Mouse (Mus musculus): ENCODE data around the gene Rab2b. TPM values are rescaled to one million over a fixed set of nuclear protein-coding genes. Genes with fewer than 3 reads are reported as not detected.
A peak's percentile ranks its signal among the peaks of the same experiment; 100 is the strongest.
"Not testable (repeated sequence)": the region's sequence is repeated elsewhere in the genome, so short reads cannot be mapped to it uniquely, and the experiment has no call there.

Rab2b gene
- polyA plus RNA-seq, 1 experiment from 2014 or later = 9.8 TPM

DNA sequence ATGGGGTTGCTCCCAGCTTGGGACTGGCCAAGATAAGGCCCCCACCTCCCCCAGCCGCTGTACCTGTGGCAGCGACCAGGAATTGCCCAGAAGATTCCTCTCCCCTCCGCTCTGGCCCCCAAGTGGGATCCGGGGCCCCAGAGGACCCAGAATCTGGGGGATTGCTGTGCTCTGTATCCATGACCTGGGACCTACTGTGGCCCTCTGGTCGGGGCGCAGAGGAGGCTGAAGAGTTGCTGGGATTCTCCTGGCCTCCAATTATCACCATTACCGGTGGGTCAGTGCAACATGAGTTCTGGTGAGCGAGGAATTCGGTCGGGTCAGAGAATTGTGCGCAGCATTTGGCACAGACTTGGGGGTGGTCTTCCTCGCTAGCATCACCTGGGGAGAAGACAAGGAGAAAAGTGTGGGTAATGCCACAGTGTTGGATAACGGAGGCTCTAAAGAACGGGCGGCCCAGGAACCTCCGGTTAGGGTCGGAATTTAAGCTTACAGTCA, 36.0 kb upstream of the Rab2b start:
- WGBS = 5% methylated on average over 17 of the region's 17 CpGs
- Histone ChIP-seq H3K36me3 (ENCODE audit: control insufficient read depth, insufficient read depth, low read length) (peaks cover 19% of the 10 kb centered on the region), H3K27me3 (replicated peaks; ENCODE audit: control insufficient read depth, insufficient read depth, low read length) (peaks cover 30% of the 10 kb centered on the region), H3K4me3 (ENCODE audit: low read depth, low read length) (peak overlapping the region; percentile 72), H3K4me2 (peak overlapping the region; percentile 90), H3K27ac (ENCODE audit: low read depth, low read length) (no peak overlapping the region), H3K9me3 (ENCODE audit: control insufficient read depth, low read length) (0 out of 2 replicates have a peak, but pooled peaks cover 2% of the 10 kb centered on the region), H3K9ac (ENCODE audit: low read depth, low read length) (peak overlapping the region; percentile 73), H3K4me1 (replicated peaks; ENCODE audit: control insufficient read depth, insufficient read depth, low read length) (peaks cover 10% of the 10 kb centered on the region)
- ATAC-seq (replicated peaks; ENCODE audit: low FRiP score) = no peak; the same call in 1 of the 2 replicates
- DNase-seq (ENCODE audit: low spot score) = no peak

DNA sequence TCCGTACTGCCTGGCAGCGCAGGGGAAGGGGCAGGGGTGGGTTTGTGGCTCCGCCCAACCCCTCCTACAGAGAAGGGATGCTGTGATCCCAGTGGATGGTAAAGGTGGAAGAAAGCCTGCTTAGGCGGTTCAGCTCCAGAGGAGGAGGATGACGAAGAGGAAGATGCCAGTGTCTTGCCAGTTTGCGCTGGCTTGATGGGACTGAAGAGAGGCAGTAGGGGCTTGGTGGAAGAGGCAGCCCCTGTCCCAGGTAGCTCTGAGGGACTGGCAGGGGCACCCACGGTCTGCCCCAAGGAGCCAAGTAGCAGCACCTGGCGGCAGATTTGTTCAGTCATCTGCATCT, 35.4 kb upstream of the Rab2b start:
- ATAC-seq (replicated peaks; ENCODE audit: low FRiP score) (no peak), DNase-seq (ENCODE audit: low spot score) (no peak)
- H3K27me3 ChIP-seq (replicated peaks; ENCODE audit: control insufficient read depth, insufficient read depth, low read length) = peaks cover 30% of the 10 kb centered on the region
- H3K9ac ChIP-seq (ENCODE audit: low read depth, low read length) = no peak overlapping the region; the same call in 1 of the 2 replicates
- WGBS = 32% methylated on average over 8 of the region's 8 CpGs
- H3K9me3 ChIP-seq (ENCODE audit: control insufficient read depth, low read length) = 0 out of 2 replicates have a peak, but pooled peaks cover 2% of the 10 kb centered on the region
- peak overlapping the region; percentile 72 for H3K4me3 ChIP-seq (ENCODE audit: low read depth, low read length)
- H3K27ac ChIP-seq (ENCODE audit: low read depth, low read length) = no peak overlapping the region
- peaks cover 10% of the 10 kb centered on the region for H3K4me1 ChIP-seq (replicated peaks; ENCODE audit: control insufficient read depth, insufficient read depth, low read length)
- H3K4me2 ChIP-seq = peak overlapping the region; percentile 90
- peaks cover 19% of the 10 kb centered on the region for H3K36me3 ChIP-seq (ENCODE audit: control insufficient read depth, insufficient read depth, low read length)

DNA sequence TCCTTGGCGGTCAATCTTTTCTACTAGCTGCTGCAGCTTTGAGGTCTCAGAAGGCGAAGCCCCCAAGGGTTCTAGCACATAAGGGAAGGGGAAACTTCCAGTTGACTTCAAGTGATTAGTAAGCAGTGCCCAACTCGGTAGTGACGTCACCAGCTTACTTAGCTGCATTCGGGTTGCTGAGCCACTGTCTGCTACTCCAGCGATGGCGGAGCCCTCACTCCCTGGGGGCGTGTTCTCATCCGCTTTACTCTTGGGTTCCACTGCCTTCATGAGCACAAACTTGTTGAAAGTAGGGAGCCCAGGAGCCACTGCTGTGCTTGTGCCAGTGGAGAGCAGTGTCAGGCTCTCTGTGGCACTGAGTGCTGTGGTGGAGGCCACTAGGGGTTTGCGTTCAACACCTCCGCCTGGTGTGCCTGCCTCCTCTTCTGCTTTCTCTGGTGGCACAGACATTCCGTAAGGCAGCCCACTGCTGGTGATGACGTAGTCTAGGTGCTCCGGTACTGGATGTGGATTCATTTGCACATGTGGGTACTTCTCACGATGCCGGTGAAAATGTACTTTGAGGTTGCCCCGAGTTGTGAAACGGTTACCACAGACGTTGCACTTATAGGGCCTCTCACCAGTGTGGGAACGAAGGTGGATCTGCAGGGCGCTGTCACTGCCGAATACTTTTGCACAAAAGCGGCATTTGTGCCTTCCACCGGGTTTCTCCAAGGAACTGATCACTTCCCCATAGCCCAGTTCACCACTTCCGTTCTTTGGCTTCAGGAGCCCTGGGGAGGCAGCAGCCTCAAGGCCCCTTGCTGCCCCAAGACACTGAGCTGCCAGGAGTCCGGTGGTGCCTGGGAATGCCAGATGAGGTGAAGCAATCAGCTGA, 34.8 kb upstream of the Rab2b start:
- 65% methylated on average over 26 of the region's 26 CpGs for WGBS
- Histone ChIP-seq H3K4me3 (ENCODE audit: low read depth, low read length) (peak overlapping the region; percentile 72), H3K4me2 (peak overlapping the region; percentile 90), H3K36me3 (ENCODE audit: control insufficient read depth, insufficient read depth, low read length) (peaks cover 19% of the 10 kb centered on the region), H3K27ac (ENCODE audit: low read depth, low read length) (no peak overlapping the region), H3K9ac (ENCODE audit: low read depth, low read length) (no peak overlapping the region), H3K27me3 (replicated peaks; ENCODE audit: control insufficient read depth, insufficient read depth, low read length) (peaks cover 30% of the 10 kb centered on the region), H3K4me1 (replicated peaks; ENCODE audit: control insufficient read depth, insufficient read depth, low read length) (peaks cover 10% of the 10 kb centered on the region), H3K9me3 (ENCODE audit: control insufficient read depth, low read length) (0 out of 2 replicates have a peak, but pooled peaks cover 2% of the 10 kb centered on the region)
- ATAC-seq (replicated peaks; ENCODE audit: low FRiP score) = no peak
- no peak for DNase-seq (ENCODE audit: low spot score)

DNA sequence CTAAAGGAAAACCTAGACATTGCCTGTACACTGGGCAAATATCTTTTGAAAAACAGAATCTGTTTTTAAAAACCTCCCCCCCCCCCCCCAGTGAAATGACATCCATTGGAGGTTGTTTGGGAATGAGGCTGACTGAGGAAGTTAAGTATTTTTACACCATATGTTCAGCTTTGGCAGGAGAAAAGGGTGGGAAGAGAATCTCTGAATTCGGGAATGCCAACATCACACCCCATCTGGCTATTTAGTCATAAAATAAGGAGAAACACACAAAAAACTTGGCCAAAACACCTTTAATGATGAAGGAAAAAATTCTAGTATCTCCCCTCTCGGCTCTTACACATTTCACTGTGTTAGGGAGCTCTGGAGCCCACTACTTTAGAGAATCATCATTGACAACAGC, 31.6 kb upstream of the Rab2b start:
- H3K36me3 ChIP-seq (ENCODE audit: control insufficient read depth, insufficient read depth, low read length) = peaks cover 19% of the 10 kb centered on the region
- ATAC-seq (replicated peaks; ENCODE audit: low FRiP score) (no peak), DNase-seq (ENCODE audit: low spot score) (no peak)
- no peak overlapping the region for H3K4me3 ChIP-seq (ENCODE audit: low read depth, low read length)
- peaks cover 28% of the 10 kb centered on the region for H3K27me3 ChIP-seq (replicated peaks; ENCODE audit: control insufficient read depth, insufficient read depth, low read length)
- no peak overlapping the region for H3K4me2 ChIP-seq
- H3K27ac ChIP-seq (ENCODE audit: low read depth, low read length) = no peak overlapping the region
- peaks cover 16% of the 10 kb centered on the region for H3K4me1 ChIP-seq (replicated peaks; ENCODE audit: control insufficient read depth, insufficient read depth, low read length)
- H3K9me3 ChIP-seq (ENCODE audit: control insufficient read depth, low read length) = 0 out of 2 replicates have a peak, but pooled peaks cover 2% of the 10 kb centered on the region
- no peak overlapping the region for H3K9ac ChIP-seq (ENCODE audit: low read depth, low read length)
- 83% methylated on average over 2 of the region's 2 CpGs for WGBS

DNA sequence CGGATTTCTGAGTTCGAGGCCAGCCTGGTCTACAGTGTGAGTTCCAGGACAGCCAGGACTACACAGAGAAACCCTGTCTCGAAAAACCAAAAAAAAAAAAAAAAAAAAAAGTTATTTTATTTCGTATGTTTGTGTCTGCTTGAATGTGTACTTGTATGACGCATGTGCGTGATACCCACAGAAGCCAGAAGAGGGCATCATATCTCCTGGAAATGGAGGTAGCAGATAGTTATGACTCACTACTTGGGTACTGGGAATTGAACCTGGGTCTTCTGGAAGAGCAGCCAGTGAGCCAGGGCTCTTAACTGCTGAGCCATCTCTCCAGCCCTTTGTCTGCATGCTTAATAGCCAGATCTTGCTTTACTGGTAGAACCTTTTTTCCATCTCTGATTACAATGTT, 31.0 kb upstream of the Rab2b start:
- 91% methylated on average over 5 of the region's 6 CpGs for WGBS

DNA sequence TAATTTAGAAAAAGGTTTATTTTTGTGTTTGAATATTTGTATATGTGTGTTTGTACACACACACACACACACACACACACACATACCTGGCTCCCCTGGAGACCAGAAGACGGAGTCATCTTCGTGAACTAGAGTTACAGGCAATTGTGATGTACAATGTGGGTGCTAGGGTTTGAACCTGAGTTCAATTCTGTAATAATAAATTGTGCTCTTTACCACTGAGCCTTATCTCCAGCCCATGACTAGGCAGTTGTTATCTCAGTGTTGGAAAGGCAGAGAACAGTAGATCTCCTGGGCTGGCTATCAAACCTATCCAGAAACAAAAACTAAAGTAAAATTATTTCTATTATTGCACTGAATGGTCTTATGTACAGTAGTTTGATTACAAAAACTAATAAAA, 26.8 kb upstream of the Rab2b start:
- peak overlapping the region; percentile 18; the same call in 1 of the 2 replicates for H3K4me3 ChIP-seq (ENCODE audit: low read depth, low read length)
- no peaks in the 10 kb centered on the region; the same call in 1 of the 2 replicates for H3K36me3 ChIP-seq (ENCODE audit: control insufficient read depth, insufficient read depth, low read length)
- H3K4me2 ChIP-seq = peak overlapping the region; percentile 55
- ATAC-seq (replicated peaks; ENCODE audit: low FRiP score) (peak; percentile 56), DNase-seq (ENCODE audit: low spot score) (no peak)
- H3K27ac ChIP-seq (ENCODE audit: low read depth, low read length) = peak overlapping the region; percentile 78
- 0 out of 2 replicates have a peak overlapping the region, but pooled peaks have one; percentile 20 for H3K9ac ChIP-seq (ENCODE audit: low read depth, low read length)
- peaks cover 9% of the 10 kb centered on the region for H3K4me1 ChIP-seq (replicated peaks; ENCODE audit: control insufficient read depth, insufficient read depth, low read length)
- no peaks in the 10 kb centered on the region for H3K27me3 ChIP-seq (replicated peaks; ENCODE audit: control insufficient read depth, insufficient read depth, low read length)
- H3K9me3 ChIP-seq (ENCODE audit: control insufficient read depth, low read length) = no peaks in the 10 kb centered on the region
- 95% methylated on average over 2 of the region's 2 CpGs for WGBS

More for the DNA sequence above, 31.0 kb upstream of the Rab2b start:
- Histone ChIP-seq H3K27me3 (replicated peaks; ENCODE audit: control insufficient read depth, insufficient read depth, low read length) (peaks cover 22% of the 10 kb centered on the region), H3K4me1 (replicated peaks; ENCODE audit: control insufficient read depth, insufficient read depth, low read length) (peaks cover 16% of the 10 kb centered on the region), H3K36me3 (ENCODE audit: control insufficient read depth, insufficient read depth, low read length) (peaks cover 19% of the 10 kb centered on the region)
- not testable (repeated sequence) for DNase-seq (ENCODE audit: low spot score); H3K4me3 ChIP-seq (ENCODE audit: low read depth, low read length); H3K4me2 ChIP-seq; ATAC-seq (replicated peaks; ENCODE audit: low FRiP score); H3K27ac ChIP-seq (ENCODE audit: low read depth, low read length); H3K9me3 ChIP-seq (ENCODE audit: control insufficient read depth, low read length); H3K9ac ChIP-seq (ENCODE audit: low read depth, low read length)

DNA sequence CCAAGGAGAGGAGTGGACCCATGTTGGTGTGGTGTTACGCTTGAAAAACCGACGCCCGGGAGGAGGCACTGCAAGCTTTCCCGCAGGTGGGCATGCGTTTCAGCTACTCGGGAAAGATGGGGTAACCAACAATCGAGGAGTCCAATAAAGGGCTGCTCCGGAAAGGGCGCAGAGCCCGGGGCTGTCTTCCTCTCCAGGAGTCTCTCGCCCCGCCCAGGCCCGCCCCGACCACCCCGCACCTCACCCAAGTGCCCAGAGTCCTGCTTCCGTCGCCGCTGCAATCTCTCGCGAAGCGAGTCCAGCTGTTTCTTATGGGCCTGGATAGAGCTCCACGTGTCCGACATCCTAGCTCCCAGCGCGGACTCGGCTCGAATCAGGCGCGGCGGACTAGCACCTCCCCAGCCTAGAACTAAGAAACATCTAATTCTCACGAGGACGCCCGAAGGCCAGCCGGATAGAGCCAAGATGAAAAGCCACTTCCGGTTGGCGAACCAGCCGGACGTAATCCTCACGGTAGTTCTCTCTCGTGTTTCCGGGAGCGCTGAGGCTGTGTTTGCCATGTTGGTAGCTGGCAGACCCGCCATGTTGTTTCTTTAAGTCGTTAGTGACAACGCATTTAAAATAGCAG, 25.4 kb upstream of the Rab2b start, which contains the start of gene Mettl3:
Mettl3 (minus strand) TSS at position 485 of the 628 bp plus-strand sequence.
- peak within 1 kb of the TSS; percentile 71 for H3K4me2 ChIP-seq
- peaks cover 8% of the 10 kb centered on the region for H3K36me3 ChIP-seq (ENCODE audit: control insufficient read depth, insufficient read depth, low read length)
- no peaks in the 10 kb centered on the region for H3K27me3 ChIP-seq (replicated peaks; ENCODE audit: control insufficient read depth, insufficient read depth, low read length)
- H3K4me1 ChIP-seq (replicated peaks; ENCODE audit: control insufficient read depth, insufficient read depth, low read length) = peaks cover 9% of the 10 kb centered on the region
- DNase-seq (ENCODE audit: low spot score) (peak; percentile 88), ATAC-seq (replicated peaks; ENCODE audit: low FRiP score) (peak; percentile 91)
- H3K9ac ChIP-seq (ENCODE audit: low read depth, low read length) = peak within 1 kb of the TSS; percentile 86
- WGBS = under 1% methylated on average over 46 of the region's 46 CpGs
- H3K4me3 ChIP-seq (ENCODE audit: low read depth, low read length) = peak within 1 kb of the TSS; percentile 81
- H3K27ac ChIP-seq (ENCODE audit: low read depth, low read length) = peak within 1 kb of the TSS; percentile 94
- H3K9me3 ChIP-seq (ENCODE audit: control insufficient read depth, low read length) = no peaks in the 10 kb centered on the region

DNA sequence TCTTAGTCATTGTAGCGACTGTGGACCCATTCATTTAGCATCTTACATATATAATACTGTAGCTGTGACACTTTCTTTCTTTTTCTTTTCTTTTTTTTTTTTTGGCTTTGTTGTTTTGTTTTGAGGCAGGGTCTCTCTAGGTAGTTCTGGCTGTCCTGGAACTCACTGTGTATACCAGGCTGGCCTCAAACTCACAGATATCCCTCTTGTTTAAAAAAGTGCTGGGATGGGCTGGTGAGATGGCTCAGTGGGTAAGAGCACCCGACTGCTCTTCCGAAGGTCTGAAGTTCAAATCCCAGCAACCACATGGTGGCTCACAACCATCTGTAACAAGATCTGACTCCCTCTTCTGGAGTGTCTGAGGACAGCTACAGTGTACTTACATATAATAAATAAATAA, 24.2 kb upstream of the Rab2b start:
- H3K9ac ChIP-seq (ENCODE audit: low read depth, low read length); H3K4me1 ChIP-seq (replicated peaks; ENCODE audit: control insufficient read depth, insufficient read depth, low read length); H3K9me3 ChIP-seq (ENCODE audit: control insufficient read depth, low read length); DNase-seq (ENCODE audit: low spot score); H3K27ac ChIP-seq (ENCODE audit: low read depth, low read length); H3K27me3 ChIP-seq (replicated peaks; ENCODE audit: control insufficient read depth, insufficient read depth, low read length); ATAC-seq (replicated peaks; ENCODE audit: low FRiP score): not testable (repeated sequence)
- peak overlapping the region; percentile 81; the same call in 1 of the 2 replicates for H3K4me3 ChIP-seq (ENCODE audit: low read depth, low read length)
- 87% methylated on average over 3 of the region's 3 CpGs for WGBS
- peaks cover 14% of the 10 kb centered on the region for H3K36me3 ChIP-seq (ENCODE audit: control insufficient read depth, insufficient read depth, low read length)
- H3K4me2 ChIP-seq = peak overlapping the region; percentile 71
